Mouse (Mus musculus): ENCODE data around the gene Nedd4. TPM values are rescaled to one million over a fixed set of nuclear protein-coding genes. Genes with fewer than 3 reads are reported as not detected.

The Nedd4 gene
- total and polyA plus RNA-seq, 3 experiments = 167 to 583 (median 216) TPM

GRCm38 (mm10) chr9:72707999-72708398, 45.9 kb downstream of the Nedd4 start:
- Histone ChIP-seq H3K4me1 (ENCODE audit: control insufficient read depth in 1 of 2, insufficient read depth in 2 of 2, low read length in 2 of 2) (no peaks in the 10 kb centered on the region), H3K36me3 (ENCODE audit: control insufficient read depth in 1 of 2, insufficient read depth in 2 of 2, low read length in 2 of 2) (peaks cover 4 to 67% of the 10 kb centered on the region in 2 experiments; a peak in 3 of 4 replicates), H3K4me3 (ENCODE audit: control insufficient read depth in 1 of 2, insufficient read depth in 1 of 2, low read depth in 2 of 2, low read length in 2 of 2) (no peak overlapping the region), H3K27me3 (ENCODE audit: control insufficient read depth in 1 of 2, insufficient read depth in 2 of 2, low read length in 2 of 2) (no peaks in the 10 kb centered on the region), H3K9me3 (replicated peaks; ENCODE audit: insufficient read depth, low read length) (no peaks in the 10 kb centered on the region), H3K27ac (ENCODE audit: control insufficient read depth, low read depth, low read length) (no peak overlapping the region), H3K79me2 (ENCODE audit: control insufficient read depth, insufficient read depth, low read length, poor library complexity) (0 out of 2 replicates have a peak, but pooled peaks cover 4% of the 10 kb centered on the region), H3K9ac (ENCODE audit: control insufficient read depth, low read depth, low read length, poor library complexity, severe bottlenecking) (no peak overlapping the region)
- no peak for TF ChIP-seq GATA1 (IDR thresholded peaks at IDR 0.05; ENCODE audit: low read depth, low read length)
- no peak for TF ChIP-seq MYB (IDR thresholded peaks at IDR 0.05; ENCODE audit: low read depth, low read length)
- TF ChIP-seq CHD2 (IDR thresholded peaks at IDR 0.05; ENCODE audit: low read length) = no peak
- no peak for TF ChIP-seq ZMIZ1 (IDR thresholded peaks at IDR 0.05; ENCODE audit: low read depth, low read length)
- TF ChIP-seq CHD1 (IDR thresholded peaks at IDR 0.05; ENCODE audit: low read depth, low read length) = no peak
- TF ChIP-seq SIN3A (IDR thresholded peaks at IDR 0.05; ENCODE audit: low read length) = no peak
- no peak for TF ChIP-seq USF2 (IDR thresholded peaks at IDR 0.05; ENCODE audit: borderline replicate concordance in 1 of 2, insufficient read depth in 1 of 2, low read depth in 1 of 2, low read length in 2 of 2)
- no peak for TF ChIP-seq RAD21 (IDR thresholded peaks at IDR 0.05; ENCODE audit: low read depth, low read length)
- TF ChIP-seq TCF12 (IDR thresholded peaks at IDR 0.05; ENCODE audit: low read depth, low read length) = no peak
- TF ChIP-seq GABPA (IDR thresholded peaks at IDR 0.05; ENCODE audit: low read depth, low read length) = no peak
- no peak for TF ChIP-seq USF1 (IDR thresholded peaks at IDR 0.05; ENCODE audit: low read depth, low read length)
- TF ChIP-seq MAFK (IDR thresholded peaks at IDR 0.05; ENCODE audit: borderline replicate concordance, low read depth, low read length) = no peak
- no peak for TF ChIP-seq MXI1 (IDR thresholded peaks at IDR 0.05; ENCODE audit: low read depth, low read length)
- no peak for TF ChIP-seq KAT2A (conservative IDR thresholded peaks at IDR 0.05; ENCODE audit: low read depth, low read length)
- no peak for DNase-seq (ENCODE audit: low read depth, low spot score)

GRCm38 (mm10) chr9:72708690-72709089, 46.5 kb downstream of the Nedd4 start:
- H3K4me3 ChIP-seq (ENCODE audit: control insufficient read depth in 1 of 2, insufficient read depth in 1 of 2, low read depth in 2 of 2, low read length in 2 of 2) = no peak overlapping the region
- no peak for DNase-seq (ENCODE audit: low read depth, low spot score)

More at GRCm38 (mm10) chr9:72708690-72709089, 46.5 kb downstream of the Nedd4 start:
- no peak overlapping the region for H3K27ac ChIP-seq (ENCODE audit: control insufficient read depth, low read depth, low read length)
- H3K79me2 ChIP-seq (ENCODE audit: control insufficient read depth, insufficient read depth, low read length, poor library complexity) = 0 out of 2 replicates have a peak, but pooled peaks cover 4% of the 10 kb centered on the region
- H3K9ac ChIP-seq (ENCODE audit: control insufficient read depth, low read depth, low read length, poor library complexity, severe bottlenecking) = no peak overlapping the region
- H3K9me3 ChIP-seq (replicated peaks; ENCODE audit: insufficient read depth, low read length) = no peaks in the 10 kb centered on the region
- TF ChIP-seq KAT2A (conservative IDR thresholded peaks at IDR 0.05; ENCODE audit: low read depth, low read length) = no peak
- no peak for TF ChIP-seq NRF1 (IDR thresholded peaks at IDR 0.05; ENCODE audit: insufficient read depth, low read depth, low read length, poor library complexity, severe bottlenecking)
- no peak for TF ChIP-seq SIN3A (IDR thresholded peaks at IDR 0.05; ENCODE audit: low read length)
- TF ChIP-seq ELF1 (IDR thresholded peaks at IDR 0.05; ENCODE audit: low read depth, low read length) = no peak
- TF ChIP-seq ETS1 (IDR thresholded peaks at IDR 0.05; ENCODE audit: low read depth, low read length) = no peak
- no peak for TF ChIP-seq GATA1 (IDR thresholded peaks at IDR 0.05; ENCODE audit: low read depth, low read length)
- TF ChIP-seq ZNF384 (IDR thresholded peaks at IDR 0.05; ENCODE audit: low read depth, low read length) = no peak
- no peak for TF ChIP-seq USF1 (IDR thresholded peaks at IDR 0.05; ENCODE audit: low read depth, low read length)
- no peak for TF ChIP-seq MYB (IDR thresholded peaks at IDR 0.05; ENCODE audit: low read depth, low read length)
- TF ChIP-seq TCF12 (IDR thresholded peaks at IDR 0.05; ENCODE audit: low read depth, low read length) = no peak
- no peak for TF ChIP-seq MXI1 (IDR thresholded peaks at IDR 0.05; ENCODE audit: low read depth, low read length)
- no peak for TF ChIP-seq TBP (IDR thresholded peaks at IDR 0.05; ENCODE audit: low read depth, low read length)
- TF ChIP-seq CTCF (IDR thresholded peaks at IDR 0.05 in 2 of 3, conservative IDR thresholded peaks at IDR 0.05 in 1 of 3; ENCODE audit: control insufficient read depth in 1 of 3, insufficient read depth in 1 of 3, low read depth in 2 of 3, low read length in 3 of 3, poor library complexity in 1 of 3, severe bottlenecking in 1 of 3) = no peak
- TF ChIP-seq USF2 (IDR thresholded peaks at IDR 0.05; ENCODE audit: borderline replicate concordance in 1 of 2, insufficient read depth in 1 of 2, low read depth in 1 of 2, low read length in 2 of 2) = no peak
- TF ChIP-seq ZKSCAN1 (IDR thresholded peaks at IDR 0.05; ENCODE audit: low read depth, low read length) = no peak
- H3K36me3 ChIP-seq (ENCODE audit: control insufficient read depth in 1 of 2, insufficient read depth in 2 of 2, low read length in 2 of 2) = peaks cover 4 to 69% of the 10 kb centered on the region in 2 experiments; a peak in 3 of 4 replicates
- no peaks in the 10 kb centered on the region for H3K27me3 ChIP-seq (ENCODE audit: control insufficient read depth in 1 of 2, insufficient read depth in 2 of 2, low read length in 2 of 2)
- no peaks in the 10 kb centered on the region for H3K4me1 ChIP-seq (ENCODE audit: control insufficient read depth in 1 of 2, insufficient read depth in 2 of 2, low read length in 2 of 2)
